Mouse (Mus musculus): ENCODE measurements around the gene Aqp6. TPM values are rescaled to one million over a fixed set of nuclear protein-coding genes. Genes with fewer than 3 reads are reported as not detected.
A peak's percentile ranks its signal among the peaks of the same experiment; 100 is the strongest.

Aqp6 gene
- polyA plus RNA-seq, 1 experiment from 2014 or later: 0.90 TPM

- Histone ChIP-seq H3K9me3 (no peaks in the 10 kb centered on the region), H3K4me1 (replicated peaks) (peaks cover 92% of the 10 kb centered on the region), H3K4me3 (no peak overlapping the region), H3K36me3 (no peaks in the 10 kb centered on the region), H3K27ac (peak overlapping the region; percentile 80), H3K27me3 (ENCODE audit: insufficient read depth, poor library complexity, severe bottlenecking) (peaks cover 86% of the 10 kb centered on the region)
- no peak for DNase-seq (ENCODE audit: low spot score)
- 71% methylated on average over 17 of the region's 17 CpGs for WGBS
Observed at GRCm38 (mm10) chr15:99602206-99602820, 1.1 kb downstream of the Aqp6 start.

GRCm38 (mm10) chr15:99603216-99603615 is 2.0 kb downstream of the Aqp6 start:
- H3K36me3 ChIP-seq: no peaks in the 10 kb centered on the region
- H3K4me3 ChIP-seq: no peak overlapping the region; the same call in 1 of the 2 replicates
- peak overlapping the region; percentile 80 for H3K27ac ChIP-seq
- peaks cover 92% of the 10 kb centered on the region for H3K4me1 ChIP-seq (replicated peaks)
- WGBS: 85% methylated on average over 7 of the region's 7 CpGs
- DNase-seq (ENCODE audit: low spot score): no peak
- H3K9me3 ChIP-seq: no peaks in the 10 kb centered on the region
- peaks cover 77% of the 10 kb centered on the region for H3K27me3 ChIP-seq (ENCODE audit: insufficient read depth, poor library complexity, severe bottlenecking)

- Histone ChIP-seq H3K27me3 (ENCODE audit: insufficient read depth, poor library complexity, severe bottlenecking) (peaks cover 70% of the 10 kb centered on the region), H3K4me1 (replicated peaks) (peaks cover 87% of the 10 kb centered on the region)
- 78% methylated on average over 3 of the region's 3 CpGs for WGBS
Observed at GRCm38 (mm10) chr15:99605595-99605994, 4.4 kb downstream of the Aqp6 start.

GRCm38 (mm10) chr15:99606515-99606914 is 5.3 kb downstream of the Aqp6 start:
- H3K27ac ChIP-seq: peak overlapping the region; percentile 79
- DNase-seq (ENCODE audit: low spot score): no peak
- 39% methylated on average over 5 of the region's 5 CpGs for WGBS
- H3K9me3 ChIP-seq: no peaks in the 10 kb centered on the region
- H3K4me1 ChIP-seq (replicated peaks): peaks cover 85% of the 10 kb centered on the region
- no peak overlapping the region for H3K4me3 ChIP-seq
- peaks cover 61% of the 10 kb centered on the region for H3K27me3 ChIP-seq (ENCODE audit: insufficient read depth, poor library complexity, severe bottlenecking)
- no peaks in the 10 kb centered on the region for H3K36me3 ChIP-seq

More at GRCm38 (mm10) chr15:99605595-99605994, 4.4 kb downstream of the Aqp6 start:
- no peak overlapping the region for H3K27ac ChIP-seq
- no peak for DNase-seq (ENCODE audit: low spot score)
- H3K9me3 ChIP-seq: no peaks in the 10 kb centered on the region
- H3K36me3 ChIP-seq: no peaks in the 10 kb centered on the region
- H3K4me3 ChIP-seq: no peak overlapping the region

- no peak overlapping the region for H3K4me3 ChIP-seq
- H3K27ac ChIP-seq: peak overlapping the region; percentile 79
- H3K4me1 ChIP-seq (replicated peaks): peaks cover 80% of the 10 kb centered on the region
- H3K27me3 ChIP-seq (ENCODE audit: insufficient read depth, poor library complexity, severe bottlenecking): peaks cover 56% of the 10 kb centered on the region
- 20% methylated on average over 10 of the region's 10 CpGs for WGBS
- no peaks in the 10 kb centered on the region for H3K9me3 ChIP-seq
- DNase-seq (ENCODE audit: low spot score): peak; percentile 53
- no peaks in the 10 kb centered on the region for H3K36me3 ChIP-seq
Observed at GRCm38 (mm10) chr15:99607388-99608113, 6.4 kb downstream of the Aqp6 start.

- no peak for DNase-seq (ENCODE audit: low spot score)
- Histone ChIP-seq H3K27ac (0 out of 2 replicates have a peak overlapping the region, but pooled peaks have one; percentile 53), H3K36me3 (no peaks in the 10 kb centered on the region), H3K9me3 (no peaks in the 10 kb centered on the region), H3K27me3 (ENCODE audit: insufficient read depth, poor library complexity, severe bottlenecking) (peaks cover 47% of the 10 kb centered on the region), H3K4me1 (replicated peaks) (peaks cover 70% of the 10 kb centered on the region), H3K4me3 (no peak overlapping the region)
- 88% methylated on average over 13 of the region's 13 CpGs for WGBS
Observed at GRCm38 (mm10) chr15:99608382-99609125, 7.4 kb downstream of the Aqp6 start.

- Histone ChIP-seq H3K4me3 (no peak overlapping the region), H3K9me3 (no peaks in the 10 kb centered on the region), H3K4me1 (replicated peaks) (peaks cover 58% of the 10 kb centered on the region), H3K27ac (0 out of 2 replicates have a peak overlapping the region, but pooled peaks have one; percentile 16), H3K27me3 (ENCODE audit: insufficient read depth, poor library complexity, severe bottlenecking) (peaks cover 41% of the 10 kb centered on the region), H3K36me3 (no peaks in the 10 kb centered on the region)
- WGBS: 73% methylated on average over 7 of the region's 7 CpGs
- no peak for DNase-seq (ENCODE audit: low spot score)
Observed at GRCm38 (mm10) chr15:99611563-99611962, 10.4 kb downstream of the Aqp6 start.

GRCm38 (mm10) chr15:99614273-99614672 is 13.1 kb downstream of the Aqp6 start:
- Histone ChIP-seq H3K4me3 (no peak overlapping the region), H3K9me3 (no peaks in the 10 kb centered on the region), H3K36me3 (peaks cover 5% of the 10 kb centered on the region), H3K27ac (0 out of 2 replicates have a peak overlapping the region, but pooled peaks have one; percentile 23), H3K4me1 (replicated peaks) (peaks cover 31% of the 10 kb centered on the region), H3K27me3 (ENCODE audit: insufficient read depth, poor library complexity, severe bottlenecking) (peaks cover 32% of the 10 kb centered on the region)
- WGBS: 75% methylated on average over 13 of the region's 13 CpGs
- no peak for DNase-seq (ENCODE audit: low spot score)

- no peaks in the 10 kb centered on the region for H3K9me3 ChIP-seq
- H3K4me3 ChIP-seq: no peak overlapping the region
- peaks cover 30% of the 10 kb centered on the region for H3K27me3 ChIP-seq (ENCODE audit: insufficient read depth, poor library complexity, severe bottlenecking)
- H3K4me1 ChIP-seq (replicated peaks): peaks cover 29% of the 10 kb centered on the region
- H3K36me3 ChIP-seq: peaks cover 10% of the 10 kb centered on the region
- WGBS: 31% methylated on average over 12 of the region's 12 CpGs
- DNase-seq (ENCODE audit: low spot score): no peak
- no peak overlapping the region for H3K27ac ChIP-seq
Observed at GRCm38 (mm10) chr15:99614753-99615152, 13.6 kb downstream of the Aqp6 start.

- Histone ChIP-seq H3K9me3 (no peaks in the 10 kb centered on the region), H3K36me3 (peaks cover 14% of the 10 kb centered on the region), H3K27me3 (ENCODE audit: insufficient read depth, poor library complexity, severe bottlenecking) (peaks cover 26% of the 10 kb centered on the region), H3K27ac (no peak overlapping the region), H3K4me1 (replicated peaks) (peaks cover 29% of the 10 kb centered on the region), H3K4me3 (no peak overlapping the region)
- DNase-seq (ENCODE audit: low spot score): no peak
- WGBS: 64% methylated on average over 9 of the region's 9 CpGs
Observed at GRCm38 (mm10) chr15:99615246-99615645, 14.0 kb downstream of the Aqp6 start.

- Histone ChIP-seq H3K27me3 (ENCODE audit: insufficient read depth, poor library complexity, severe bottlenecking) (peaks cover 20% of the 10 kb centered on the region), H3K4me3 (no peak overlapping the region), H3K27ac (no peak overlapping the region), H3K4me1 (replicated peaks) (peaks cover 17% of the 10 kb centered on the region), H3K9me3 (no peaks in the 10 kb centered on the region), H3K36me3 (peaks cover 47% of the 10 kb centered on the region)
- DNase-seq (ENCODE audit: low spot score): no peak
- 97% methylated on average over 3 of the region's 3 CpGs for WGBS
Observed at GRCm38 (mm10) chr15:99618595-99618994, 17.4 kb downstream of the Aqp6 start.

- no peak for DNase-seq (ENCODE audit: low spot score)
- no peaks in the 10 kb centered on the region for H3K9me3 ChIP-seq
- H3K36me3 ChIP-seq: peaks cover 60% of the 10 kb centered on the region
- no peak overlapping the region for H3K4me3 ChIP-seq
- no peak overlapping the region for H3K27ac ChIP-seq
- 84% methylated on average over 4 of the region's 4 CpGs for WGBS
- peaks cover 8% of the 10 kb centered on the region; the same call in 1 of the 2 replicates for H3K27me3 ChIP-seq (ENCODE audit: insufficient read depth, poor library complexity, severe bottlenecking)
- peaks cover 8% of the 10 kb centered on the region for H3K4me1 ChIP-seq (replicated peaks)
Observed at GRCm38 (mm10) chr15:99619821-99620220, 18.6 kb downstream of the Aqp6 start.
